Mouse (Mus musculus): ENCODE measurements at regions not wholly inside any gene's neighbourhood (a gene's known extent, or its start where the extent isn't known, plus 50 kb on each side); places are given as distances from the start of the nearest gene placed in this dataset.

GRCm38 (mm10) chr19:22071701-22072100, 67.1 kb upstream of the Trpm3 start:
- Histone ChIP-seq H3K27me3 (ENCODE audit: control insufficient read depth, insufficient read depth, insufficient read length) (no peaks in the 10 kb centered on the region), H3K36me3 (ENCODE audit: control insufficient read depth, insufficient read depth) (no peaks in the 10 kb centered on the region), H3K4me3 (no peak overlapping the region), H3K4me2 (ENCODE audit: low read depth) (no peak overlapping the region), H3K79me2 (ENCODE audit: control insufficient read depth, insufficient read depth) (no peaks in the 10 kb centered on the region), H3ac (ENCODE audit: control insufficient read depth, insufficient read length) (no peak overlapping the region)
- TF ChIP-seq POLR2A (IDR thresholded peaks at IDR 0.05; ENCODE audit: insufficient read length, low read depth): no peak
- no peak for TF ChIP-seq USF1 (IDR thresholded peaks at IDR 0.05; ENCODE audit: low read depth)
- TF ChIP-seq MYOD1 (IDR thresholded peaks at IDR 0.05; ENCODE audit: control insufficient read depth in 1 of 3, insufficient read length in 2 of 3, low read depth in 2 of 3): no peak
- TF ChIP-seq MAX (IDR thresholded peaks at IDR 0.05; ENCODE audit: low read depth): no peak
- TF ChIP-seq SRF (IDR thresholded peaks at IDR 0.05; ENCODE audit: control insufficient read depth, insufficient read length, low read depth): no peak

GRCm38 (mm10) chr19:22074042-22074441, 64.8 kb upstream of the Trpm3 start:
- H3K36me3 ChIP-seq (ENCODE audit: control insufficient read depth, insufficient read depth): no peaks in the 10 kb centered on the region
- no peak overlapping the region for H3K4me2 ChIP-seq (ENCODE audit: low read depth)
- H3K4me3 ChIP-seq: no peak overlapping the region
- H3ac ChIP-seq (ENCODE audit: control insufficient read depth, insufficient read length): no peak overlapping the region
- TF ChIP-seq CEBPB (IDR thresholded peaks at IDR 0.05; ENCODE audit: insufficient read depth, poor library complexity, severe bottlenecking) (no peak), TCF3 (IDR thresholded peaks at IDR 0.05; ENCODE audit: insufficient read length, low read depth) (no peak), TCF12 (IDR thresholded peaks at IDR 0.05; ENCODE audit: insufficient read depth, poor library complexity, severe bottlenecking) (no peak), SRF (IDR thresholded peaks at IDR 0.05; ENCODE audit: control insufficient read depth, insufficient read length, low read depth) (no peak), E2F4 (IDR thresholded peaks at IDR 0.05; ENCODE audit: insufficient read depth) (no peak), POLR2A (IDR thresholded peaks at IDR 0.05; ENCODE audit: insufficient read length, low read depth) (no peak), MYOG (IDR thresholded peaks at IDR 0.05; ENCODE audit: control insufficient read depth in 1 of 3, insufficient read depth in 1 of 3, insufficient read length in 2 of 3, low read depth in 2 of 3) (no peak), REST (IDR thresholded peaks at IDR 0.05; ENCODE audit: insufficient read depth, insufficient read length) (no peak), USF1 (IDR thresholded peaks at IDR 0.05; ENCODE audit: low read depth) (no peak), MAX (IDR thresholded peaks at IDR 0.05; ENCODE audit: low read depth) (no peak), MYOD1 (IDR thresholded peaks at IDR 0.05; ENCODE audit: control insufficient read depth in 1 of 3, insufficient read length in 2 of 3, low read depth in 2 of 3) (no peak), POLR2AphosphoS2 (IDR thresholded peaks at IDR 0.05; ENCODE audit: insufficient read length, low read depth) (no peak)
- H3K27me3 ChIP-seq (ENCODE audit: control insufficient read depth, insufficient read depth, insufficient read length): no peaks in the 10 kb centered on the region
- no peaks in the 10 kb centered on the region for H3K79me2 ChIP-seq (ENCODE audit: control insufficient read depth, insufficient read depth)

DNA sequence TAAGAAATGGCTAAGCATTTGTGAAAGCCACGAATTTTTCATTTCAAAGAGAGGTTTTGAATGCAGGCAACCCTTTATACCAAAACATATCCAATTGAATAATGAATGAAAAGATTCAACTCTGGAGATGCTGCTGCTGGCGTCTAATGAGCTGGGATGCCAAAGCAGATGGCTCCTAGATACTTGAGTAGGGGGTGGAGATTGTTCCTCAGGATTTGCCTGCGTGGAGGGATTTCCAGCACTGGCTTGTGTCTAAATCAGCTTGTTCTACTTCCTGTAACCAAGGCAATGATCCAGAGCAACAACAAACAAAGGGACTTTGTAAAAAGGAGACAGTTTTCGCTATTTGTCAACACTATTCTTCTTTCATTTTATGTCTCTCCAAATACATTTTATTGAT, 57.4 kb upstream of the Trpm3 start:
- Histone ChIP-seq H3K36me3 (ENCODE audit: control insufficient read depth, insufficient read depth) (no peaks in the 10 kb centered on the region), H3K4me3 (no peak overlapping the region), H3K79me2 (ENCODE audit: control insufficient read depth, insufficient read depth) (no peaks in the 10 kb centered on the region), H3K27me3 (ENCODE audit: control insufficient read depth, insufficient read depth, insufficient read length) (no peaks in the 10 kb centered on the region), H3ac (ENCODE audit: control insufficient read depth, insufficient read length) (no peak overlapping the region), H3K4me2 (ENCODE audit: low read depth) (no peak overlapping the region)
- no peak for TF ChIP-seq MAX (IDR thresholded peaks at IDR 0.05; ENCODE audit: low read depth)
- TF ChIP-seq SRF (IDR thresholded peaks at IDR 0.05; ENCODE audit: control insufficient read depth, insufficient read length, low read depth): no peak
- TF ChIP-seq MYOG (IDR thresholded peaks at IDR 0.05; ENCODE audit: control insufficient read depth in 1 of 3, insufficient read depth in 1 of 3, insufficient read length in 2 of 3, low read depth in 2 of 3): no peak
- no peak for TF ChIP-seq TCF3 (IDR thresholded peaks at IDR 0.05; ENCODE audit: insufficient read length, low read depth)
- TF ChIP-seq USF1 (IDR thresholded peaks at IDR 0.05; ENCODE audit: low read depth): no peak
- no peak for TF ChIP-seq E2F4 (IDR thresholded peaks at IDR 0.05; ENCODE audit: insufficient read depth)
- TF ChIP-seq REST (IDR thresholded peaks at IDR 0.05; ENCODE audit: insufficient read depth, insufficient read length): no peak
- TF ChIP-seq POLR2AphosphoS2 (IDR thresholded peaks at IDR 0.05; ENCODE audit: insufficient read length, low read depth): no peak
